Mouse (Mus musculus) MEL (cell line): ENCODE data around the gene Vtcn1. TPM values are rescaled to one million over a fixed set of nuclear protein-coding genes. Genes with fewer than 3 reads are reported as not detected.

Source experiments
- DNase-seq: peaks from one replicate; pipeline ENCODE4 v3.0.0; 2011; ENCODE audit warnings: low read depth, low spot score
- H3K27ac ChIP-seq: 2 replicates; pipeline ENCODE4 v1.5.1; 2012; ENCODE audit warnings: low read depth, mild to moderate bottlenecking, control low read depth, low read length, moderate library complexity; ENCODE audit not compliant: control insufficient read depth
- H3K27me3 ChIP-seq, 2 experiments: fragments of 150-350 bp in 1 of 2; sonication (generic) in 1 of 2; 2 replicates each; pipeline ENCODE4 v1.6.1; 2012; ENCODE audit warnings: low read length in 2 of 2, mild to moderate bottlenecking in 2 of 2, improper control_type of control experiment in 1 of 2, moderate library complexity in 1 of 2; ENCODE audit not compliant: insufficient read depth in 2 of 2, control insufficient read depth in 1 of 2
- H3K36me3 ChIP-seq, 2 experiments: 2 replicates each; pipeline ENCODE4 v1.6.1; 2012 to 2014; ENCODE audit warnings: low read length in 2 of 2, improper control_type of control experiment in 1 of 2, inconsistent platforms in 1 of 2, mild to moderate bottlenecking in 1 of 2; ENCODE audit not compliant: insufficient read depth in 2 of 2, control insufficient read depth in 1 of 2
- H3K4me1 ChIP-seq, 2 experiments: fragments of 150-350 bp in 1 of 2; sonication (generic) in 1 of 2; 2 replicates each; pipeline ENCODE4 v1.6.1; 2012; ENCODE audit warnings: low read length in 2 of 2, improper control_type of control experiment in 1 of 2, mild to moderate bottlenecking in 1 of 2; ENCODE audit not compliant: insufficient read depth in 2 of 2, control insufficient read depth in 1 of 2
- H3K4me3 ChIP-seq, 2 experiments: fragments of 150-350 bp in 1 of 2; sonication (generic) in 1 of 2; 2 replicates each; pipeline ENCODE4 v1.5.1; 2012; ENCODE audit warnings: low read depth in 2 of 2, low read length in 2 of 2, mild to moderate bottlenecking in 2 of 2, moderate library complexity in 2 of 2, control low read depth in 1 of 2, improper control_type of control experiment in 1 of 2; ENCODE audit not compliant: control insufficient read depth in 1 of 2, insufficient read depth in 1 of 2
- H3K79me2 ChIP-seq: 2 replicates; pipeline ENCODE4 v1.6.1; 2012; ENCODE audit warnings: mild to moderate bottlenecking, low read length, moderate library complexity; ENCODE audit not compliant: control insufficient read depth, poor library complexity, insufficient read depth
- H3K9ac ChIP-seq: 2 replicates; pipeline ENCODE4 v1.6.1; 2012; ENCODE audit warnings: low read depth, mild to moderate bottlenecking, control low read depth, low read length, moderate library complexity; ENCODE audit not compliant: control insufficient read depth, poor library complexity, severe bottlenecking
- H3K9me3 ChIP-seq: fragments of 150-350 bp; sonication (generic); replicated peaks from 2 replicates; pipeline ENCODE4 v1.6.1; 2012; ENCODE audit warnings: mild to moderate bottlenecking, low read length, improper control_type of control experiment, moderate library complexity; ENCODE audit not compliant: insufficient read depth
- BHLHE40 ChIP-seq: IDR thresholded peaks from 2 replicates; pipeline ENCODE4 v1.6.1; 2012; ENCODE audit warnings: low read depth, mild to moderate bottlenecking, inconsistent platforms, low read length, improper control_type of control experiment, borderline replicate concordance
- CHD2 ChIP-seq: IDR thresholded peaks from 2 replicates; pipeline ENCODE4 v1.6.1; 2011; ENCODE audit warnings: low read length, improper control_type of control experiment
- CTCF ChIP-seq, 3 experiments: IDR thresholded peaks in 2 of 3; conservative IDR thresholded peaks in 1 of 3; 2 replicates each; pipeline ENCODE4 v1.5.1; 2011 to 2012; ENCODE audit warnings: low read length in 3 of 3, low read depth in 2 of 3, mild to moderate bottlenecking in 2 of 3, improper control_type of control experiment in 1 of 3, inconsistent platforms in 1 of 3, mixed read lengths in 1 of 3, moderate library complexity in 1 of 3; ENCODE audit not compliant: control insufficient read depth in 1 of 3, insufficient read depth in 1 of 3, poor library complexity in 1 of 3, severe bottlenecking in 1 of 3
- GABPA ChIP-seq: IDR thresholded peaks from 2 replicates; pipeline ENCODE4 v1.6.1; 2012; ENCODE audit warnings: low read depth, mild to moderate bottlenecking, inconsistent platforms, low read length, improper control_type of control experiment, moderate library complexity
- JUND ChIP-seq: IDR thresholded peaks from 2 replicates; pipeline ENCODE4 v1.6.1; 2011; ENCODE audit warnings: low read depth, mild to moderate bottlenecking, improper control_type of control experiment, low read length
- MAX ChIP-seq: IDR thresholded peaks from 2 replicates; pipeline ENCODE4 v1.6.1; 2011; ENCODE audit warnings: low read length, improper control_type of control experiment
- MEF2A ChIP-seq: IDR thresholded peaks from 2 replicates; pipeline ENCODE4 v1.6.1; 2014; ENCODE audit warnings: low read depth, mild to moderate bottlenecking, inconsistent platforms, low read length, improper control_type of control experiment; ENCODE audit not compliant: poor library complexity, insufficient replicate concordance, severe bottlenecking; ENCODE audit errors: extremely low read depth
- MXI1 ChIP-seq: IDR thresholded peaks from 2 replicates; pipeline ENCODE4 v1.6.1; 2011; ENCODE audit warnings: mild to moderate bottlenecking, low read depth, low read length, improper control_type of control experiment
- MYB ChIP-seq: IDR thresholded peaks from 2 replicates; pipeline ENCODE4 v1.6.1; 2011; ENCODE audit warnings: mild to moderate bottlenecking, low read depth, low read length, improper control_type of control experiment
- MYC ChIP-seq: IDR thresholded peaks from 2 replicates; pipeline ENCODE4 v1.6.1; 2011; ENCODE audit warnings: low read depth, mild to moderate bottlenecking, low read length, improper control_type of control experiment, moderate library complexity
- POLR2AphosphoS2 ChIP-seq: IDR thresholded peaks from 2 replicates; pipeline ENCODE4 v1.6.1; 2011; ENCODE audit warnings: low read length, improper control_type of control experiment
- RAD21 ChIP-seq: IDR thresholded peaks from 2 replicates; pipeline ENCODE4 v1.6.1; 2011; ENCODE audit warnings: mild to moderate bottlenecking, low read depth, low read length, improper control_type of control experiment
- SMC3 ChIP-seq: IDR thresholded peaks from 2 replicates; pipeline ENCODE4 v1.6.1; 2011; ENCODE audit warnings: low read depth, low read length, improper control_type of control experiment
- ZNF384 ChIP-seq: IDR thresholded peaks from 2 replicates; pipeline ENCODE4 v1.6.1; 2012; ENCODE audit warnings: low read depth, mild to moderate bottlenecking, inconsistent platforms, low read length, improper control_type of control experiment
- polyA plus RNA-seq, 2 experiments: library from polyadenylated mRNA; stranded (reverse) in 1 of 2; unstranded in 1 of 2; fragments of >175 nt in 1 of 2; fragments of >200 nt in 1 of 2; gene quantifications; 2 replicates each; pipeline versions ENCODE4 v1.2.1 to v1.2.4; 2012; ENCODE audit warnings: low replicate concordance in 2 of 2, low read depth in 1 of 2; ENCODE audit not compliant: insufficient read length in 2 of 2, insufficient read depth in 1 of 2, missing spikeins in 1 of 2
- total RNA-seq: library from RNA; depleted of rRNA; stranded (reverse); fragments of 300-350 nt; gene quantifications from 2 replicates; pipeline ENCODE4 v1.2.3, GENCODE M21; 2012

Gene Vtcn1
- total and polyA plus RNA-seq, 3 experiments, result not detected

- no peaks in the 10 kb centered on the region for H3K9me3 ChIP-seq
- no peaks in the 10 kb centered on the region; a peak in 3 of 4 replicates for H3K27me3 ChIP-seq
- no peaks in the 10 kb centered on the region for H3K79me2 ChIP-seq
- H3K36me3 ChIP-seq, result no peaks in the 10 kb centered on the region
- H3K27ac ChIP-seq, result no peak overlapping the region
- no peak overlapping the region for H3K9ac ChIP-seq
- TF ChIP-seq POLR2AphosphoS2, result no peak
- no peak overlapping the region for H3K4me3 ChIP-seq
- no peak for DNase-seq
- H3K4me1 ChIP-seq, result no peaks in the 10 kb centered on the region
These were observed 56.8 kb downstream of the Vtcn1 start for GRCm38 (mm10) chr3:100881843-100882634.

- Histone ChIP-seq H3K9ac (no peak overlapping the region), H3K27me3 (no peaks in the 10 kb centered on the region; a peak in 1 of 4 replicates), H3K27ac (no peak overlapping the region), H3K4me3 (no peak overlapping the region), H3K79me2 (no peaks in the 10 kb centered on the region), H3K4me1 (no peaks in the 10 kb centered on the region), H3K9me3 (no peaks in the 10 kb centered on the region), H3K36me3 (no peaks in the 10 kb centered on the region)
- TF ChIP-seq CTCF (IDR thresholded peaks at IDR 0.05 in 2 of 3, conservative IDR thresholded peaks at IDR 0.05 in 1 of 3; ENCODE audit: control insufficient read depth in 1 of 3, insufficient read depth in 1 of 3, low read depth in 2 of 3, low read length in 3 of 3, poor library complexity in 1 of 3, severe bottlenecking in 1 of 3) (no peak), SMC3 (no peak), MYC (no peak)
- no peak for DNase-seq
These were observed 64.0 kb downstream of the Vtcn1 start for GRCm38 (mm10) chr3:100889234-100889633.

- H3K4me3 ChIP-seq, result no peak overlapping the region
- no peak overlapping the region for H3K27ac ChIP-seq
- H3K27me3 ChIP-seq, result no peaks in the 10 kb centered on the region
- H3K9ac ChIP-seq, result no peak overlapping the region
- no peaks in the 10 kb centered on the region for H3K36me3 ChIP-seq
- H3K9me3 ChIP-seq, result no peaks in the 10 kb centered on the region
- H3K4me1 ChIP-seq, result no peaks in the 10 kb centered on the region
- H3K79me2 ChIP-seq, result no peaks in the 10 kb centered on the region
- DNase-seq, result no peak
- no peak for TF ChIP-seq MEF2A
- TF ChIP-seq MAX, result no peak
- TF ChIP-seq MYB, result no peak
- TF ChIP-seq ZNF384, result no peak
- no peak for TF ChIP-seq SMC3
- TF ChIP-seq BHLHE40, result no peak
- TF ChIP-seq MXI1, result no peak
- no peak for TF ChIP-seq JUND
- TF ChIP-seq CHD2, result no peak
- no peak for TF ChIP-seq RAD21
- TF ChIP-seq POLR2AphosphoS2, result no peak
- TF ChIP-seq GABPA, result no peak
- TF ChIP-seq CTCF (IDR thresholded peaks at IDR 0.05 in 2 of 3, conservative IDR thresholded peaks at IDR 0.05 in 1 of 3; ENCODE audit: control insufficient read depth in 1 of 3, insufficient read depth in 1 of 3, low read depth in 2 of 3, low read length in 3 of 3, poor library complexity in 1 of 3, severe bottlenecking in 1 of 3), result no peak
- TF ChIP-seq, all 39 proteins: peak for 0
These were observed 65.1 kb downstream of the Vtcn1 start for GRCm38 (mm10) chr3:100890406-100890805.
